In the genomic region with DNA sequence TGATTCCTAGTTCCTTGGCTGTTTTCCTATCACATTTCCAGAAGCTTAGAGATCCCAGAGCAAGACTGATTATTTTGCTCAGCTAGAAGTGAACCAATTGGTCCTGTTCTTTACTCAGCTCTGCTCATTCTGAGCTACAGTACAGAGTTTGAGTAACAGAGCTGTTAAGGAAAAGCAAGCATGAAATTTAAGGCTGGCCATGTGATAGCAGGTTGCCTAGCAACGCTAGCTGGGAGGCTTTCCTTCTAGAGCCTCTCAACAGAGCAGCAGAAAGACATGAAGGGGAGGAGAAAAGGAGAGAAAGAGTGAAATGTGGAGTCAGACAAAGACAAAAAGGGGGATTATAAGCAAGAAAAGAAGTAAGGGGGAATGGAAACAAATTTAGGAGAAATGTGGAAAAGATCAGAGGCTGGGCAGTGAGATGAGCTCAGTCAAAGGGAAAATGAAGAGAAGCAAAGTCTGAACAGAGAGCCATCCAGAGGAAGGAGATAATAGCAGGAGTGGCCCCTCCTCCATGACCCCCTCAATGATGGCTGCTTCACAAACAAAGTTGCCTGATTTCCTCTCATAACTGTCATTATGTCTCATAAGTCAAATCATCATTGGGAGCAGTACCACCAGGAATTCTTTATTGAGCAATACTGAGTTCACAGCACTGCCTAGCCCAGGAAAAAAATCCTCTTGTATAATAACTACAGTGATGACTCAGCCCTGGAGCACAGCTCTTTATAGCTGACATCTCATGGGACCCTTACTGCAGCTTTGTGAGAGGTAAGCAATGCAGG, we compare ENCODE assay signal across 8 mouse cellular contexts. TPM values are rescaled to one million over a fixed set of nuclear protein-coding genes. Genes with fewer than 3 reads are reported as not detected.
A peak's percentile ranks its signal among the peaks of the same experiment; 100 is the strongest.
DNase-seq lines count a peak whose midpoint lies in the region.

No protein-coding gene starts in this region.

- intact Hi-C loops in left cerebral cortex, postnatal 25 days (cut with DNase I) = no loop called here
- intact Hi-C loops in heart, postnatal 10 days (cut with DNase I) = no loop called here

- peak; percentile 3 for DNase-seq in layer of hippocampus, adult 11-12 months (ENCODE audit: low spot score)
- DNase-seq in layer of hippocampus, postnatal 25 days (ENCODE audit: extremely low spot score in 1 of 2, low spot score in 1 of 2) = no peak
- DNase-seq in forelimb bud, embryonic 11.5 days (ENCODE audit: low read depth, low spot score) = peak; percentile 0
- DNase-seq in left cerebral cortex, postnatal 25 days (ENCODE audit: low spot score in 2 of 2) = peak; percentile 37 to 71
- DNase-seq in right cerebral cortex, postnatal 25 days = peak; percentile 9
- DNase-seq in T-cell, adult 2 months (ENCODE audit: low spot score) = no peak
- DNase-seq in ovary, postnatal 36 days (ENCODE audit: low spot score) = no peak
- DNase-seq in heart, postnatal 10 days = no peak

RNA-seq across cellular contexts. Expression of a gene that starts 36.0 kb away (rescaled TPM):
- under 1 TPM; 0.73 to 0.79 TPM for total RNA-seq in layer of hippocampus, postnatal 25 days (2021)
- total RNA-seq in left cerebral cortex, postnatal 25 days (2021) = 1 to 10 TPM; 2.0 to 2.7 TPM
- total RNA-seq in heart, postnatal 10 days (2021) = under 1 TPM in 1 of 2 experiments, not detected in 1; 0.10 TPM

Comparison
In these comparisons a context has a peak if more than half of its experiments do, and no peak if none do; other contexts are left out.
1. DNase-seq: peak in layer of hippocampus, adult 11-12 months (single experiment), forelimb bud, embryonic 11.5 days (single experiment), left cerebral cortex, postnatal 25 days (2 of 2) and right cerebral cortex, postnatal 25 days (single experiment); none in layer of hippocampus, postnatal 25 days (0 of 2), T-cell, adult 2 months (single experiment), ovary, postnatal 36 days (single experiment) and heart, postnatal 10 days (0 of 2).